Mouse (Mus musculus) embryonic facial prominence, embryonic 15.5 days (tissue): Measurements from ENCODE around the gene Fam171a2. TPM values are rescaled to one million over a fixed set of nuclear protein-coding genes. Genes with fewer than 3 reads are reported as not detected.

Source experiments
- ATAC-seq: fragments of 200-750 bp; cut with Nextera tagmentation; 2 replicates; pipeline ENCODE4 v1.8.0; 2017; ENCODE audit warnings: low read depth, moderate TSS enrichment; ENCODE audit not compliant: insufficient number of reproducible peaks, low FRiP score, low TSS enrichment
- H3K27ac ChIP-seq: fragments of 300-500 bp; sonication (generic); replicated peaks from 2 replicates; pipeline ENCODE4 v1.5.1; 2015; ENCODE audit warnings: mild to moderate bottlenecking, inconsistent platforms
- H3K27me3 ChIP-seq: fragments of 300-500 bp; sonication (generic); 2 replicates; pipeline ENCODE4 v1.6.1; 2015; ENCODE audit warnings: inconsistent platforms
- H3K36me3 ChIP-seq: fragments of 300-500 bp; sonication (generic); 2 replicates; pipeline ENCODE4 v1.6.1; 2015; ENCODE audit warnings: mild to moderate bottlenecking, inconsistent platforms
- H3K4me1 ChIP-seq: fragments of 300-500 bp; sonication (generic); 2 replicates; pipeline ENCODE4 v1.6.1; 2015; ENCODE audit warnings: inconsistent platforms
- H3K4me2 ChIP-seq: fragments of 300-500 bp; sonication (generic); replicated peaks from 2 replicates; pipeline ENCODE4 v1.6.1; 2015; ENCODE audit warnings: mild to moderate bottlenecking, inconsistent platforms
- H3K4me3 ChIP-seq: fragments of 300-500 bp; sonication (generic); replicated peaks from 2 replicates; pipeline ENCODE4 v1.5.1; 2015; ENCODE audit warnings: mild to moderate bottlenecking, inconsistent platforms
- H3K9ac ChIP-seq: fragments of 300-500 bp; sonication (generic); 2 replicates; pipeline ENCODE4 v1.6.1; 2015; ENCODE audit warnings: inconsistent platforms
- H3K9me3 ChIP-seq: fragments of 300-500 bp; sonication (generic); replicated peaks from 2 replicates; pipeline ENCODE4 v1.6.1; 2016; ENCODE audit warnings: inconsistent platforms
- WGBS: fragments of 180-500 bp; shearing (Covaris S2); methylation state at CpG from one replicate; pipeline ENCODE4 v1.1.7; 2015; 5-methylcytosine and 5-hydroxymethylcytosine counted together
- polyA plus RNA-seq: library from polyadenylated mRNA; unstranded; fragments of >200 nt; fragmentation: Nextera tagmentation; extraction: Ambion mirVana; gene quantifications from 2 replicates; pipeline ENCODE4 v1.2.1, GENCODE M21; 2015

Gene Fam171a2
- polyA plus RNA-seq, 1 experiment from 2014 or later, result 8.5 TPM

- WGBS, result 94% methylated on average over 23 of the region's 23 CpGs
- peaks cover 61% of the 10 kb centered on the region for H3K36me3 ChIP-seq
- H3K9me3 ChIP-seq, result no peaks in the 10 kb centered on the region
- H3K4me3 ChIP-seq, result no peak overlapping the region
- ATAC-seq, result no peak
- no peak overlapping the region for H3K4me2 ChIP-seq
- H3K27me3 ChIP-seq, result no peaks in the 10 kb centered on the region
- H3K9ac ChIP-seq, result no peak overlapping the region
- H3K27ac ChIP-seq, result no peak overlapping the region
- no peaks in the 10 kb centered on the region for H3K4me1 ChIP-seq
These were observed 32.1 kb upstream of the Fam171a2 start for GRCm38 (mm10) chr11:102479581-102479980.

DNA sequence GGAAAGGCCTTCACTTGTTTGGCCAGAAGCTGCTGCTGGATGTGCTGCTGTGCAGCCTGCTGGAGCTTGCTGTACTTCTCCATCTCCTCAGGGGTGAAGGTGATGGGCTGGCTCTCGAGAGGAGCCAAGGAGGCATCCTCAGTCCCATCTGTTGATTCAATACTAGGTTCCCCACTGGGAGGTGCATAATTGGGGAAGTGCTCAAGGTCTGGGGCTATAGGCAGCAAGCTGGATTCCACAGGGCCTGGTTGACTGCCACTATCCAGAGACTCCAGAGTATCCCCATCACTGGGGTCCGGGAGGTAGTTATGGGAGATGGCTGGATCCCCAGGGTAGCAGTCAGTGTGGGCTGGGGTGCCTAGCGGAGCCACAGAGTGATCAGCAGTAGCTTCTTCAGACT is 31.2 kb upstream of the Fam171a2 start:
- H3K9ac ChIP-seq, result no peak overlapping the region
- H3K4me3 ChIP-seq, result no peak overlapping the region
- H3K4me1 ChIP-seq, result no peaks in the 10 kb centered on the region
- ATAC-seq, result no peak
- no peak overlapping the region for H3K4me2 ChIP-seq
- 91% methylated on average over 3 of the region's 3 CpGs for WGBS
- H3K27me3 ChIP-seq, result no peaks in the 10 kb centered on the region
- no peaks in the 10 kb centered on the region for H3K9me3 ChIP-seq
- H3K36me3 ChIP-seq, result peaks cover 60% of the 10 kb centered on the region
- H3K27ac ChIP-seq, result no peak overlapping the region

- no peak overlapping the region for H3K4me2 ChIP-seq
- H3K36me3 ChIP-seq, result peaks cover 32% of the 10 kb centered on the region
- 93% methylated on average over 3 of the region's 3 CpGs for WGBS
These were observed 27.5 kb upstream of the Fam171a2 start for GRCm38 (mm10) chr11:102475027-102475426.

GRCm38 (mm10) chr11:102469648-102470357 is 22.3 kb upstream of the Fam171a2 start, which contains the start of gene Itga2b:
Gene Itga2b (minus strand): TSS chr11:102470122.
- H3K9ac ChIP-seq, result no peak within 1 kb of the TSS
- no peak within 1 kb of the TSS for H3K27ac ChIP-seq
- no peak for ATAC-seq
- H3K4me2 ChIP-seq, result no peak within 1 kb of the TSS
- WGBS, result 70% methylated on average over 11 of the region's 11 CpGs
- H3K4me1 ChIP-seq, result peaks cover 23% of the 10 kb centered on the region
- H3K9me3 ChIP-seq, result no peaks in the 10 kb centered on the region
- no peak within 1 kb of the TSS for H3K4me3 ChIP-seq
- H3K27me3 ChIP-seq, result no peaks in the 10 kb centered on the region
- H3K36me3 ChIP-seq, result peaks cover under 1% of the 10 kb centered on the region; the same call in 1 of the 2 replicates

More at GRCm38 (mm10) chr11:102475027-102475426, 27.5 kb upstream of the Fam171a2 start:
- H3K4me1 ChIP-seq, result no peaks in the 10 kb centered on the region
- no peaks in the 10 kb centered on the region for H3K27me3 ChIP-seq
- no peak for ATAC-seq
- no peak overlapping the region for H3K27ac ChIP-seq
- no peak overlapping the region for H3K9ac ChIP-seq
- H3K9me3 ChIP-seq, result no peaks in the 10 kb centered on the region
- H3K4me3 ChIP-seq, result no peak overlapping the region

DNA sequence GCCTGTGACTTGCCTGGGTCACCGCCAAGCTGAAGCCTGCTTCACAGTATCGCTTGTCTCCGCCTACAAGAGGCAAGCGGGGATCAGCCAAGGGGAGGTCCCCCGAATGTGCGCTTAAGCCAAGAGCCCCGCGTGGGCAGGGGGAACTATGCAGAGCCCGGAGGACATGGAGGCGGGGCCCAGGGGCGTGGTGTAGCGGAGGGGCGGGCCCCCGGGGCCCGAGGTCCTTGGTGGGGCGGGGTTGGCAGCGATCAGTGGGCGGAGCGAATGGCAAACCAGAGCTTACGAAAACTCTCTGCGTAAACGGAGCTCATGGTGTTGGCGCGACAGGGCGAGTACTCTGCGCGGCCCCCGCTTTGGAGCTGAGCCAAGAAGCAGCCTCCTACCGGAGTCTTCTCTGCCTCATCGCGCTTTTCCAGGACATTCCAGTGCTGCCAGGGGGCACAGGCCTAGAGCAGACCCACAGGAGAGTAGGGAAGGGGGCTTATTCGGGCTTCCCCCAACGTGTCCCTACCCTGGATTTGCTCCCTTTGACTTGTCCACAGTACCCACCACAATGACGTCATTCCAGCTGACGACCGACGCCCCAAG is 19.7 kb upstream of the Fam171a2 start:
- WGBS, result under 1% methylated on average over 37 of the region's 37 CpGs
- H3K27ac ChIP-seq, result peak overlapping the region; percentile 90
- peak overlapping the region; percentile 28 for H3K9ac ChIP-seq

DNA sequence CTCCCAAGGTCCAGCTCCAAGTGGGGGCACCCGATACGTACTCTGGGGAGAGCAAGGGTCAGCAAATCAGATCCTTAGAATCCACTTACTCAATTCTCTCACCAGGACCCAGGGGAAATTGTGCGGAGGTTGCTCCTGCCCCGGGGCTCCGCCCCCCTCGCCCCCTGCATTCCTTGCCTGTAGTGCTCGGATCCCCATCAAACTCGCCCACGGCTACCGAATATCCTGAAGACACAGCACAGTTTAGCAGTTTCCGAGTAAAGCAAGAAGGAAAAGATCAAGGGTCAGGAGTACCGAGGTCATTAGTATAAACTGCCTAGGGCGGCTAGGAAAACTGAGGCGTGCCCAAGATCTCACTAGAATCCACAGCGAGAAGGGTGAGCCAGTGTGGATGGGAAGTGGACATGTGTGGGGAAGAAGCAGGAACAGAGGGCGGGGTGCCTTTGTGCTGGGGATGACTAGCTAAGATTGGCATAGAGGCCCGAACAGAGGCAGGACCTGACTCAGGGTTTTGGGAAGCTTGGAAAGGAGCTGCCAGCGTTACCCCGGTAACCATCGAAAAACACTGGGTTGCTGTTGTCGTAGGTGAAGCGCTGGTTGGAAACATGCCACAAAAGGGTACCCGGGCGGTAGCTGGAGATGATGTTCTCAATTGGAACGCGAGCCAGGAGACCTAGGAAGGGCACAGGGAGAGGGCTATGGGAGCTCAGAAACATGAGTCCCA is 18.4 kb upstream of the Fam171a2 start:
- WGBS, result 11% methylated on average over 26 of the region's 26 CpGs
- no peaks in the 10 kb centered on the region for H3K9me3 ChIP-seq
- H3K27ac ChIP-seq, result peak overlapping the region; percentile 90
- H3K4me2 ChIP-seq, result peak overlapping the region; percentile 90
- H3K4me3 ChIP-seq, result no peak overlapping the region
- peaks cover 23% of the 10 kb centered on the region for H3K4me1 ChIP-seq
- H3K9ac ChIP-seq, result no peak overlapping the region
- no peaks in the 10 kb centered on the region for H3K36me3 ChIP-seq
- no peaks in the 10 kb centered on the region for H3K27me3 ChIP-seq
- no peak for ATAC-seq

More for the DNA sequence above, 19.7 kb upstream of the Fam171a2 start:
- Histone ChIP-seq H3K4me3 (peak overlapping the region; percentile 48), H3K4me2 (peak overlapping the region; percentile 90), H3K9me3 (no peaks in the 10 kb centered on the region), H3K4me1 (peaks cover 23% of the 10 kb centered on the region), H3K27me3 (no peaks in the 10 kb centered on the region), H3K36me3 (no peaks in the 10 kb centered on the region)
- peak; percentile 96 for ATAC-seq

DNA sequence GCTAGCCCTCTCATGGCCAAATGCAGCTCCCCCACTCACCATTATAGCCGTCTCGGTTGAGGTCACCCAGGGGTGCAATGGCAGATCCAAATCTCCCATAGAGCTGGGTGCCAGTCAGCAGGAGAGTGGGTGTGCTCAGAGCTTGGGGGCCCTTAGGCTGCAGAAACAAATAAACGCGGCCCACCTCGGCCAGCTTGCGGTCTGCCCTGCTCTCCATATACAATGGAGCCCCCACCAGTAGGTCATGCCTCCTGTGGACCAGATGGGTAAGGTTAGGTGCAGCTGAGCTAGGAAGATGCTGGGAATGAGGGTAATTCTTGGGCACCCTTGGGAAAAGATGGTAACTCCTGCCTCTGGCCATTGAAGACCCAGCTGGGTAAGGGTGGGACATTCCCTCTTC is 17.4 kb upstream of the Fam171a2 start:
- WGBS, result 95% methylated on average over 6 of the region's 6 CpGs
- H3K9me3 ChIP-seq, result no peaks in the 10 kb centered on the region
- no peak overlapping the region for H3K4me3 ChIP-seq
- no peaks in the 10 kb centered on the region for H3K27me3 ChIP-seq
- peaks cover 25% of the 10 kb centered on the region for H3K4me1 ChIP-seq
- no peak overlapping the region for H3K4me2 ChIP-seq
- ATAC-seq, result no peak
- no peak overlapping the region for H3K9ac ChIP-seq
- no peaks in the 10 kb centered on the region for H3K36me3 ChIP-seq
- no peak overlapping the region for H3K27ac ChIP-seq

DNA sequence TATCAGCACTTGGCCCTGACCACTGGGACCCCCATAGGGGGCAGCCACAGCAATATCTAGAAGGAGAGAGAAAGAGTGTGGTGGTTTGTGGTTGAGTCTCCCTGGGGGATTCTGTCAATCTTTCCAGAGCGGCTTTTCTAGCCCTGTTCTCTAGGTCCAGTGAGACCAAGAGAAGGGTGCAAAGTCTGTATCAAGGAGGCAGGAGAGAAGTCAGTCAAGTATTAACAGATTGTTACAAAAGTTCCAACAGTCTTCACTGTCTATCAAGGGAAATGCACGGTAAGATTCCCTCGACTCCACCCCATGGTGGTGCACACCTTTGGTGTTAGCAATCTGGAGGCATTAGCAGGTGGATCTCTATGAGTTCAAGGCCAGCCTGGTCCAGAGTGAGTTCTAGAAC is 14.3 kb upstream of the Fam171a2 start:
- Histone ChIP-seq H3K27me3 (no peaks in the 10 kb centered on the region; the same call in 1 of the 2 replicates), H3K9me3 (no peaks in the 10 kb centered on the region), H3K36me3 (no peaks in the 10 kb centered on the region), H3K4me2 (no peak overlapping the region), H3K4me1 (peaks cover 15% of the 10 kb centered on the region), H3K9ac (no peak overlapping the region), H3K27ac (no peak overlapping the region), H3K4me3 (no peak overlapping the region)
- 81% methylated on average over 3 of the region's 3 CpGs for WGBS
- no peak for ATAC-seq

GRCm38 (mm10) chr11:102460541-102460940 is 13.1 kb upstream of the Fam171a2 start:
- Histone ChIP-seq H3K4me2 (no peak overlapping the region), H3K4me1 (peaks cover 18% of the 10 kb centered on the region), H3K9ac (no peak overlapping the region), H3K36me3 (no peaks in the 10 kb centered on the region), H3K4me3 (no peak overlapping the region), H3K27me3 (no peaks in the 10 kb centered on the region; the same call in 1 of the 2 replicates), H3K27ac (no peak overlapping the region), H3K9me3 (no peaks in the 10 kb centered on the region)
- 55% methylated on average over 16 of the region's 16 CpGs for WGBS
- ATAC-seq, result no peak

GRCm38 (mm10) chr11:102455740-102456396 is 8.4 kb upstream of the Fam171a2 start:
- no peaks in the 10 kb centered on the region for H3K9me3 ChIP-seq
- H3K27me3 ChIP-seq, result peaks cover 7% of the 10 kb centered on the region
- H3K27ac ChIP-seq, result peak overlapping the region; percentile 63
- no peaks in the 10 kb centered on the region for H3K36me3 ChIP-seq
- peak overlapping the region; percentile 31; the same call in 1 of the 2 replicates for H3K9ac ChIP-seq
- peak overlapping the region; percentile 53 for H3K4me3 ChIP-seq
- H3K4me1 ChIP-seq, result peaks cover 26% of the 10 kb centered on the region
- ATAC-seq, result peak; percentile 84
- peak overlapping the region; percentile 92 for H3K4me2 ChIP-seq
- WGBS, result under 1% methylated on average over 39 of the region's 40 CpGs

DNA sequence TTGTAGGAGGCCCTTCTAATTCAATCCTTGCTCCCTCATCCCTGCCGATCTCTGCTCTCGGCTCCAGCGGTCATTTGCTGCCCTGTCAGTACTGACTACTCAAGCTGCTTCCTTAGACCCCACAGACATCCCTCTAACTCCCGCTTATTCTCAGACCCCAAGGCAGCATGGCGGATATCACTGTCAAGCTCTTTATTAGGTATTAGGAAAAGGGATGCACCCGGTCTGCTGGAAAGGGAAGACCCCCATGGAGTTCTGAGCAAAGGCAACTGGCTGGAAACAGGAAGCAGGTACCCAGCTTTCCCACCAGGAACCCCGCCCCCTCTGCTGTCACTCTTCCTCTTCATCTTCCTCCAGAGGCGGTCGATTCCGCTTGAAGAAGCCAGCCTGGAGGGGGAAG is 5.6 kb upstream of the Fam171a2 start:
- ATAC-seq, result no peak
- no peaks in the 10 kb centered on the region for H3K36me3 ChIP-seq
- no peak overlapping the region for H3K27ac ChIP-seq
- H3K4me3 ChIP-seq, result no peak overlapping the region
- H3K9me3 ChIP-seq, result no peaks in the 10 kb centered on the region
- peaks cover 7% of the 10 kb centered on the region for H3K27me3 ChIP-seq
- WGBS, result 30% methylated on average over 10 of the region's 10 CpGs
- H3K4me1 ChIP-seq, result peaks cover 35% of the 10 kb centered on the region
- H3K9ac ChIP-seq, result no peak overlapping the region
- no peak overlapping the region for H3K4me2 ChIP-seq
